Mouse (Mus musculus): ENCODE measurements around the gene Vamp2.

GRCm38 (mm10) chr11:69087597-69087996 lies 693 bp upstream of the Vamp2 start:
- no peak for TF ChIP-seq POLR2A (IDR thresholded peaks at IDR 0.05; ENCODE audit: insufficient read length, low read depth)
- no peak for TF ChIP-seq CEBPB (IDR thresholded peaks at IDR 0.05; ENCODE audit: insufficient read depth, poor library complexity, severe bottlenecking)
- TF ChIP-seq MYOG (IDR thresholded peaks at IDR 0.05; ENCODE audit: control insufficient read depth in 1 of 3, insufficient read depth in 1 of 3, insufficient read length in 2 of 3, low read depth in 2 of 3): no peak
- no peak for TF ChIP-seq MAX (IDR thresholded peaks at IDR 0.05; ENCODE audit: low read depth)
- no peak for TF ChIP-seq TCF12 (IDR thresholded peaks at IDR 0.05; ENCODE audit: insufficient read depth, poor library complexity, severe bottlenecking)
